Mouse (Mus musculus) G1E (cell line): ENCODE results near the gene Rftn1. TPM values are rescaled to one million over a fixed set of nuclear protein-coding genes. Genes with fewer than 3 reads are reported as not detected.

Experiments
- ATAC-seq: 2 replicates; pipeline ENCODE4 v1.8.0; 2016; ENCODE audit warnings: mild to moderate bottlenecking; ENCODE audit not compliant: insufficient number of reproducible peaks, poor library complexity, low FRiP score, severe bottlenecking; ENCODE audit errors: extremely low read depth
- DNase-seq: peaks from one replicate; pipeline ENCODE4 v3.0.0; 2012; ENCODE audit warnings: low spot score
- H3K27me3 ChIP-seq: 2 replicates; pipeline ENCODE4 v1.6.1; 2012; ENCODE audit warnings: mild to moderate bottlenecking, low read length, inconsistent platforms; ENCODE audit not compliant: insufficient read depth
- H3K36me3 ChIP-seq: replicated peaks from 2 replicates; pipeline ENCODE3; 2012; ENCODE audit warnings: mild to moderate bottlenecking, inconsistent platforms
- H3K4me1 ChIP-seq: 2 replicates; pipeline ENCODE4 v1.6.1; 2012; ENCODE audit warnings: low read depth, low read length, inconsistent platforms, mixed read lengths; ENCODE audit not compliant: insufficient read depth
- H3K4me3 ChIP-seq: 2 replicates; pipeline ENCODE4 v1.5.1; 2012; ENCODE audit warnings: low read depth, mild to moderate bottlenecking, inconsistent platforms, low read length, moderate library complexity, mixed read lengths
- H3K9me3 ChIP-seq: replicated peaks from 2 replicates; pipeline ENCODE4 v1.6.1; 2012; ENCODE audit warnings: inconsistent platforms
- CTCF ChIP-seq: IDR thresholded peaks from 2 replicates; pipeline ENCODE4 v1.5.1; 2012; ENCODE audit warnings: low read depth, low read length, inconsistent platforms, mixed read lengths
- GATA1 ChIP-seq: IDR thresholded peaks from 2 replicates; pipeline ENCODE4 v1.6.1; 2012; ENCODE audit warnings: borderline replicate concordance, low read length, inconsistent platforms, mixed read lengths
- GATA2 ChIP-seq: IDR thresholded peaks from 2 replicates; pipeline ENCODE4 v1.6.1; 2012; ENCODE audit warnings: low read depth, low read length, inconsistent platforms, borderline replicate concordance
- POLR2AphosphoS5 ChIP-seq: IDR thresholded peaks from 2 replicates; pipeline ENCODE4 v1.6.1; 2012; ENCODE audit warnings: low read depth, low read length, inconsistent platforms; ENCODE audit not compliant: insufficient replicate concordance
- TAL1 ChIP-seq: conservative IDR thresholded peaks from 2 replicates; pipeline ENCODE4 v1.6.1; 2012; ENCODE audit warnings: low read depth, low read length, inconsistent platforms, mixed read lengths
- polyA plus RNA-seq: library from polyadenylated mRNA; stranded (reverse); fragments of >175 nt; gene quantifications from 2 replicates; pipeline ENCODE4 v1.2.3, GENCODE M21; 2012
- total RNA-seq, 2 experiments: library from RNA; stranded (forward) in 1 of 2; stranded (reverse) in 1 of 2; fragments of 200-1000 nt in 1 of 2; fragments of >200 nt in 1 of 2; fragmentation: Nextera tagmentation in 1 of 2; gene quantifications; 2 replicates each; pipeline ENCODE4 v1.2.3; 2014 to 2017

Gene Rftn1
- total and polyA plus RNA-seq, 3 experiments: not detected

GRCm38 (mm10) chr17:50114659-50115058 lies 75.8 kb downstream of the Rftn1 start:
- no peak for DNase-seq
- no peak for ATAC-seq
- Histone ChIP-seq H3K27me3 (no peaks in the 10 kb centered on the region), H3K36me3 (no peaks in the 10 kb centered on the region), H3K4me3 (no peak overlapping the region), H3K4me1 (no peaks in the 10 kb centered on the region), H3K9me3 (peaks cover 58% of the 10 kb centered on the region)
- TF ChIP-seq POLR2AphosphoS5: no peak
- no peak for TF ChIP-seq CTCF
- TF ChIP-seq GATA2: no peak
- TF ChIP-seq GATA1: no peak
- no peak for TF ChIP-seq TAL1

- H3K4me3 ChIP-seq: no peak overlapping the region
- no peak for ATAC-seq
- no peaks in the 10 kb centered on the region for H3K36me3 ChIP-seq
- peaks cover 52% of the 10 kb centered on the region for H3K9me3 ChIP-seq
- TF ChIP-seq GATA2: no peak
- no peaks in the 10 kb centered on the region for H3K4me1 ChIP-seq
- no peaks in the 10 kb centered on the region for H3K27me3 ChIP-seq
- DNase-seq: no peak
Measured at GRCm38 (mm10) chr17:50110650-50111415, 79.6 kb downstream of the Rftn1 start.

- no peaks in the 10 kb centered on the region for H3K27me3 ChIP-seq
- ATAC-seq: no peak
- H3K4me1 ChIP-seq: no peaks in the 10 kb centered on the region
- H3K36me3 ChIP-seq: no peaks in the 10 kb centered on the region
- H3K4me3 ChIP-seq: no peak overlapping the region
- H3K9me3 ChIP-seq: peaks cover 55% of the 10 kb centered on the region
- no peak for TF ChIP-seq CTCF
- no peak for TF ChIP-seq POLR2AphosphoS5
- TF ChIP-seq GATA1: no peak
- TF ChIP-seq GATA2: no peak
- no peak for TF ChIP-seq TAL1
- DNase-seq: no peak
Measured at GRCm38 (mm10) chr17:50106811-50107210, 83.7 kb downstream of the Rftn1 start.

- H3K27me3 ChIP-seq: no peaks in the 10 kb centered on the region
- ATAC-seq (no peak), DNase-seq (no peak)
- no peaks in the 10 kb centered on the region for H3K4me1 ChIP-seq
- H3K9me3 ChIP-seq: peaks cover 51% of the 10 kb centered on the region
- TF ChIP-seq GATA1: no peak
- no peak for TF ChIP-seq TAL1
- TF ChIP-seq POLR2AphosphoS5: no peak
- TF ChIP-seq CTCF: no peak
- TF ChIP-seq GATA2: no peak
- H3K36me3 ChIP-seq: no peaks in the 10 kb centered on the region
- no peak overlapping the region for H3K4me3 ChIP-seq
Measured at GRCm38 (mm10) chr17:50104131-50104530, 86.3 kb downstream of the Rftn1 start.

GRCm38 (mm10) chr17:50101416-50101815 lies 89.1 kb downstream of the Rftn1 start:
- no peaks in the 10 kb centered on the region for H3K4me1 ChIP-seq
- no peaks in the 10 kb centered on the region for H3K36me3 ChIP-seq
- H3K27me3 ChIP-seq: no peaks in the 10 kb centered on the region
- DNase-seq (no peak), ATAC-seq (no peak)
- H3K4me3 ChIP-seq: no peak overlapping the region
- no peak for TF ChIP-seq TAL1
- no peak for TF ChIP-seq GATA1
- TF ChIP-seq POLR2AphosphoS5: no peak
- TF ChIP-seq GATA2: no peak
- no peak for TF ChIP-seq CTCF
- peaks cover 55% of the 10 kb centered on the region for H3K9me3 ChIP-seq

- DNase-seq: no peak
- H3K27me3 ChIP-seq: no peaks in the 10 kb centered on the region
- no peaks in the 10 kb centered on the region for H3K36me3 ChIP-seq
- no peak overlapping the region for H3K4me3 ChIP-seq
- no peaks in the 10 kb centered on the region for H3K4me1 ChIP-seq
- H3K9me3 ChIP-seq: peaks cover 50% of the 10 kb centered on the region
- no peak for ATAC-seq
- TF ChIP-seq TAL1 (no peak), GATA1 (no peak), GATA2 (no peak), POLR2AphosphoS5 (no peak), CTCF (no peak)
Measured at GRCm38 (mm10) chr17:50100070-50100469, 90.4 kb downstream of the Rftn1 start.

GRCm38 (mm10) chr17:50099378-50099777 lies 91.1 kb downstream of the Rftn1 start:
- TF ChIP-seq GATA1 (no peak), GATA2 (no peak), POLR2AphosphoS5 (no peak), TAL1 (no peak), CTCF (no peak)
- Histone ChIP-seq H3K4me1 (no peaks in the 10 kb centered on the region), H3K9me3 (peaks cover 52% of the 10 kb centered on the region), H3K27me3 (no peaks in the 10 kb centered on the region), H3K4me3 (no peak overlapping the region), H3K36me3 (no peaks in the 10 kb centered on the region)
- DNase-seq: no peak
- ATAC-seq: no peak
